Mouse (Mus musculus) embryonic facial prominence, embryonic 15.5 days (tissue): ENCODE data around the gene Cenpj. TPM values are rescaled to one million over a fixed set of nuclear protein-coding genes. Genes with fewer than 3 reads are reported as not detected.

Experiments
- ATAC-seq: fragments of 200-750 bp; cut with Nextera tagmentation; 2 replicates; pipeline ENCODE4 v1.8.0; 2017; ENCODE audit warnings: low read depth, moderate TSS enrichment; ENCODE audit not compliant: insufficient number of reproducible peaks, low FRiP score, low TSS enrichment
- H3K27ac ChIP-seq: fragments of 300-500 bp; sonication (generic); replicated peaks from 2 replicates; pipeline ENCODE4 v1.5.1; 2015; ENCODE audit warnings: mild to moderate bottlenecking, inconsistent platforms
- H3K27me3 ChIP-seq: fragments of 300-500 bp; sonication (generic); 2 replicates; pipeline ENCODE4 v1.6.1; 2015; ENCODE audit warnings: inconsistent platforms
- H3K36me3 ChIP-seq: fragments of 300-500 bp; sonication (generic); 2 replicates; pipeline ENCODE4 v1.6.1; 2015; ENCODE audit warnings: mild to moderate bottlenecking, inconsistent platforms
- H3K4me1 ChIP-seq: fragments of 300-500 bp; sonication (generic); 2 replicates; pipeline ENCODE4 v1.6.1; 2015; ENCODE audit warnings: inconsistent platforms
- H3K4me2 ChIP-seq: fragments of 300-500 bp; sonication (generic); replicated peaks from 2 replicates; pipeline ENCODE4 v1.6.1; 2015; ENCODE audit warnings: mild to moderate bottlenecking, inconsistent platforms
- H3K4me3 ChIP-seq: fragments of 300-500 bp; sonication (generic); replicated peaks from 2 replicates; pipeline ENCODE4 v1.5.1; 2015; ENCODE audit warnings: mild to moderate bottlenecking, inconsistent platforms
- H3K9ac ChIP-seq: fragments of 300-500 bp; sonication (generic); 2 replicates; pipeline ENCODE4 v1.6.1; 2015; ENCODE audit warnings: inconsistent platforms
- H3K9me3 ChIP-seq: fragments of 300-500 bp; sonication (generic); replicated peaks from 2 replicates; pipeline ENCODE4 v1.6.1; 2016; ENCODE audit warnings: inconsistent platforms
- whole genome bisulfite sequencing: fragments of 180-500 bp; shearing (Covaris S2); methylation state at CpG from one replicate; pipeline ENCODE4 v1.1.7; 2015; 5-methylcytosine and 5-hydroxymethylcytosine counted together
- polyA plus RNA-seq: library from polyadenylated mRNA; unstranded; fragments of >200 nt; fragmentation: Nextera tagmentation; extraction: Ambion mirVana; gene quantifications from 2 replicates; pipeline ENCODE4 v1.2.1, GENCODE M21; 2015

The Cenpj gene
- 9.2 and 10.4 TPM in 2 replicates for polyA plus RNA-seq

DNA sequence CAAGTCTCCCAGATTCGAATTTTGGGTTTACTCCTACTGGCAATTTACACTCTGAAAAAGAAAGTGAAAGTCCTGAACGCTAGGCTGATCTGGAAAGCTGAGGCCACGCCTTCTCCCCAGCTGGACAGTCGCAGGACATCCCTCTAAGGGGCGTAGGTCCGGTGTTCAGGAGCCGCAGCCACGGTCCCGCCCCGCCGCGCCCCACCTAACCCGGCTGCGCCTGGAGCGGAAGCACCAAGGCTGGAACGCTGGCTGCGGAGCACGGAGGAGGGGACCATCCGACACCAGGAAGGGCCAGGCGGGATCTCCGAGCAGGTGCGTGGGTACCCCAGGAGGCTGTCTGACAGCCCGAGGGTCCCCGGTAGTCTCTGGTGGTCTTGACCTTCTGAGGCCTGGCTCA, at the start of gene Cenpj, which contains the start of gene Parp4:
TSS of gene Cenpj (minus strand) at position 10 of the 400 bp plus-strand sequence.
TSS of gene Parp4 (plus strand) at position 204 of the 400 bp plus-strand sequence.
- Histone ChIP-seq H3K4me2 (peak within 1 kb of the TSS; percentile 76), H3K4me1 (peaks cover 11% of the 10 kb centered on the region), H3K27me3 (no peaks in the 10 kb centered on the region), H3K9me3 (no peaks in the 10 kb centered on the region), H3K36me3 (no peaks in the 10 kb centered on the region), H3K27ac (0 out of 2 replicates have a peak within 1 kb of the TSS, but pooled peaks have one; percentile 44), H3K4me3 (peak within 1 kb of the TSS; percentile 60), H3K9ac (peak within 1 kb of the TSS; percentile 48)
- ATAC-seq = no peak
- 2% methylated on average over 24 of the region's 24 CpGs for WGBS

DNA sequence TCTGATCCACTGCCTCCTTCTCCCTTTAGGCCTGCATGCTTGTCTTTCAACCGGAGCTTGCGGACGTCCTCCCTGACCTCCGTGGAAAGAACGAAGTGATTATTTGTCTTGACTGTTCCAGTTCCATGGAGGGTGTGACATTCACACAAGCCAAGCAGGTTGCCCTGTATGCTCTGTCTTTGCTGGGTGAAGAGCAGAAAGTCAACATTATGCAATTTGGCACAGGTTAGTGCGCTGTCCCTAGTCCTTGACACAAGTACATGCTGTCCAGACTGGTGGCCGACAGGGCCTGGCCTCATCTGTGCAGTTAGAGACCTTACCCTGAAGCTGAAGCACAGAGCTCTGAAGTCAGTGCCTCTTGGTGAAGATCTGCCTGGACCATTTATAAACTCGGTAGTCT, 45.2 kb upstream of the Cenpj start:
- Histone ChIP-seq H3K27ac (no peak overlapping the region), H3K9me3 (no peaks in the 10 kb centered on the region), H3K27me3 (no peaks in the 10 kb centered on the region), H3K36me3 (no peaks in the 10 kb centered on the region), H3K9ac (no peak overlapping the region), H3K4me1 (no peaks in the 10 kb centered on the region), H3K4me3 (no peak overlapping the region), H3K4me2 (no peak overlapping the region)
- ATAC-seq = no peak
- 86% methylated on average over 8 of the region's 8 CpGs for WGBS

DNA sequence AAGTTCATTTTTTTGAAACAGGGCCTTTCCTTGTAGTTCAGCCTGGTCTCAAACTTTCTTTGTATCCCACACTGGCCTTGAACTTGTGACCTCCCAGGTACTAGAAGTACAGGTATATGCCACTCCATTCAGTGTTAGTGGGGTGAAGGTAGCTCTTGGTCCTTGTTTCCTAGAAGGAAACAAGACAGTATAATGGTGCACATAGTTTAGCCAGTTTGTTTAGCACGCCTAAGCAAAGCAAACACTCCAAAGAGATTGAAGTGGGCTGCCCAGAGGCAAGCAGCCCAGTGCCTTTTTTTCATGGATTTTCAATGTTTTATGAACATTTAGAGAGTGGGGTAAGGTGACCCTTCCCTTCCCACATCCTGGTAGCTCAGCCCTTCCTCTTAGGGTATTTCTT, 42.2 kb upstream of the Cenpj start:
- no peak for ATAC-seq
- no peak overlapping the region for H3K27ac ChIP-seq
- 78% methylated on average over 1 of the region's 1 CpGs for WGBS
- no peaks in the 10 kb centered on the region for H3K27me3 ChIP-seq
- 0 out of 2 replicates have a peak, but pooled peaks cover 5% of the 10 kb centered on the region for H3K36me3 ChIP-seq
- H3K9me3 ChIP-seq = no peaks in the 10 kb centered on the region
- H3K4me3 ChIP-seq = no peak overlapping the region
- no peaks in the 10 kb centered on the region for H3K4me1 ChIP-seq
- no peak overlapping the region for H3K4me2 ChIP-seq
- no peak overlapping the region for H3K9ac ChIP-seq

DNA sequence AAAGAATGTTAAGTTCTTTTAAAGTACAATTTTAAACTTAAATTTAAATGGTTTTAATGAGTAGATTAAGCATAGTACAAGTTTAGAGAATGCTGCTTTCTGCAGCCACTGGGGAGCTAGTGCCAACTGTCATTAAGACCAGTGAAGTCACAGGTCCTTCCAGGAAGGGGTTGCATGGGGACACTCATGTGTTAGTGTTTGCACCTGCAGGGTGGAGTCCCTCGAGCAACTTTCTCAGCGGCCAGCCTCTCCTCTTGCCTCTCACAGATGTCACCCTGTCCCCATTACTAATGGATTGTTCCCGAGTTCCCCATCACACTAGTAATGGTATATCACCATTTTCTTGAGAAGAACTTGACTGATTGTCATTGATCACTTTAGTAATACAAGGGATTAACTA, 38.0 kb upstream of the Cenpj start:
- WGBS = 78% methylated on average over 3 of the region's 3 CpGs
- Histone ChIP-seq H3K4me2 (no peak overlapping the region), H3K9ac (no peak overlapping the region), H3K27me3 (no peaks in the 10 kb centered on the region), H3K36me3 (peaks cover 15% of the 10 kb centered on the region), H3K4me1 (no peaks in the 10 kb centered on the region), H3K4me3 (no peak overlapping the region), H3K27ac (no peak overlapping the region), H3K9me3 (no peaks in the 10 kb centered on the region)
- no peak for ATAC-seq

DNA sequence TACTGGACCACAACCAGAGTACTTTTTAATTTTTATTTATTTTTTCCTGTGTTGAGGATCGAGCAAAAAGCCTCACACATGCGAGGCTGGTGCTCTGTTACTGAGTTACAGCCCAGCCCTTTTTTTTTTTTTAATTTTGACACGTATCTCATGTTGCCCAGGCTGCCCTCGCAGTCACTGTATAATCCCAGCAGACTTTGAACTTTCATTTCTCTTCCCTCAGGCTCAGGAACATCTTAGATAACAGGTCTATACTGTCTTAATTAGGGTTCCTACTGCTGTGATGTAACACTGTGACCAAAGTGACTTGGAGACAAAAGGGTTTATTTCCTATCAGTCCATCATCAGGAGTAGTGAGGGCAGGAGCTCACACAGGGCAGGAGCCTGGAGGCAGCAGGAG, 29.9 kb upstream of the Cenpj start:
- Histone ChIP-seq H3K4me1 (no peaks in the 10 kb centered on the region), H3K9me3 (no peaks in the 10 kb centered on the region), H3K4me3 (no peak overlapping the region), H3K27me3 (no peaks in the 10 kb centered on the region), H3K4me2 (no peak overlapping the region), H3K27ac (no peak overlapping the region), H3K36me3 (peaks cover 5% of the 10 kb centered on the region; the same call in 1 of the 2 replicates), H3K9ac (no peak overlapping the region)
- no peak for ATAC-seq
- WGBS = 72% methylated on average over 4 of the region's 4 CpGs

DNA sequence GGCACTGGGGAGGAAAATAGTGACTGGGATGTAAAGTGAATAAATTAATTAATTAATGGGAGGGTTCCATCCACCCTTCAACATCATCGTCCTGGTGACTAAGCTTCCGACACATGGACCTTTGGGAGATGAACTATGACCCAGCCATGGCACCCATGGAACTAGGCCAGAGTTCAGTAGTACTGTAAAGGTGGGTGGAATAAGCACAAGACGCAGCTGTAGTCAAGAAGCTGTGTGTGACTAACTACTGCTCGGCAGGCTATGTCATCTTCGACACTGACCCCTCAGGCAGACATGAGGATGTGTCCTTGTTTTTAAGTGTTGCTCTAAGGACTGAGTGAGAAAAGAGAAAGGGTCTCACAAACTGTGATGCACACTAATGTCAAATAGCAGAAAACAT, 29.2 kb upstream of the Cenpj start:
- 86% methylated on average over 5 of the region's 5 CpGs for WGBS
- Histone ChIP-seq H3K4me2 (no peak overlapping the region), H3K4me1 (no peaks in the 10 kb centered on the region), H3K27me3 (no peaks in the 10 kb centered on the region), H3K36me3 (peaks cover 5% of the 10 kb centered on the region; the same call in 1 of the 2 replicates), H3K27ac (no peak overlapping the region), H3K9me3 (no peaks in the 10 kb centered on the region), H3K4me3 (no peak overlapping the region), H3K9ac (no peak overlapping the region)
- ATAC-seq = no peak

DNA sequence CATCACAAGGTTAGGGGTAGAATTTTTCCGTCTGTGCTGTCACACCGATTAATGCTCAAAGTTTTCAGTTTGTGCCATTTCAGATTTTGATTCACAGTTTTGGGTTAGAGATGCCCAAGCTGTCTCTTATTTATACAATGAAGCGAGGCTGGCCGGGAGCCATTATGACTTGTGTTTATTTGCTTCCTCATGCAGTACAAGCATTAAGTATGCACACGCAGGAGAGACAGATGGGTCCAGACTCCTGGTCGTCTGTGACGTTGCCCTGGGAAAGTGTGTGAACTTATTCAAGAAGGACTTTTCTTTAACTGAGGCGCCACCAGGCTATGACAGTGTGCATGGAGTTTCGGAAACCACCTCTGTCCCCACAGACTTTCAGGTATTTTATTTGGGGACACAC, 26.8 kb upstream of the Cenpj start:
- 78% methylated on average over 9 of the region's 9 CpGs for WGBS
- no peak for ATAC-seq
- Histone ChIP-seq H3K4me2 (no peak overlapping the region), H3K4me1 (no peaks in the 10 kb centered on the region), H3K27me3 (no peaks in the 10 kb centered on the region), H3K9ac (no peak overlapping the region), H3K36me3 (no peaks in the 10 kb centered on the region; the same call in none of the 2 replicates), H3K9me3 (no peaks in the 10 kb centered on the region), H3K27ac (no peak overlapping the region), H3K4me3 (no peak overlapping the region)

DNA sequence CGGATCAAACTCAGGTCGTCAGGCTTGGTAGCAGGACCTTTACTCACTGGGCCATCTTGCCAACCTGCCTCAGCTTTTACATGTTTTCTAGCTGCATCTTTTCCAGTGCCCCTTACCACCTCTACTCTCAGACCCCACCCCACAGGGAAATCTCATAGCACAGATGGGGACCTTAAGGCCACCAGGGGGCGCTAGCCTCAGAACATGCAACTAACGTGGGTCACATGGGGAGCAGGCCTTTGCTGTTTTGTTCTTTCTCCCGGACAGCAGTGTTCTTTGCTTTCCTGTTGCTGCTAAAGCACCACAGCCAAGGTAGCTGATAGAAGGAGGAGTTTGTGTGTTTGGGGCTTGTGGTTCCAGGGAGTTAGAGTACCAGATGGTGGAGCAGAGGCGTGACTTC, 23.5 kb upstream of the Cenpj start:
- Histone ChIP-seq H3K27ac (no peak overlapping the region), H3K9me3 (no peaks in the 10 kb centered on the region), H3K36me3 (no peaks in the 10 kb centered on the region; the same call in none of the 2 replicates), H3K4me3 (no peak overlapping the region), H3K4me1 (no peaks in the 10 kb centered on the region), H3K4me2 (no peak overlapping the region), H3K27me3 (no peaks in the 10 kb centered on the region), H3K9ac (no peak overlapping the region)
- 47% methylated on average over 6 of the region's 6 CpGs for WGBS
- no peak for ATAC-seq

DNA sequence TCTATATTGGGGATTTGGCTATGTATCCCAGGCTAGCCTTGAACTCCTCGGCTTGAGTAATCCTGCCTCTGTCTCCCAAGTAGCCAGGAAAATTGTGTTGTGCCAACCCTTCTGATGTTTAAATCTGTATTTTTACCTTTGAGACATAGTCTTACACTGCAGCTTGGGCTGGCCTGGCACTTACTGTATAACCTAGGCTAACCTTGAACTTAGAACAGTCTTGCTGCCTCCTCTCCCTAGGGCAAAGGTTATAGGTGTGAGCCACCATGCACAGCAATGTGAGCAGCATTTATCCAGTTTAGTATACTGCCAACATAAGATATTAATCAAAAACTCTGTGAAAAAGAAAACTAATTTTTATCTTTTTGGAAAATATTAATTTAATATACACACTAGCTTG, 19.6 kb upstream of the Cenpj start:
- Histone ChIP-seq H3K4me1 (no peaks in the 10 kb centered on the region), H3K4me2 (no peak overlapping the region), H3K9ac (no peak overlapping the region), H3K36me3 (peaks cover 6% of the 10 kb centered on the region), H3K27me3 (no peaks in the 10 kb centered on the region), H3K4me3 (no peak overlapping the region), H3K27ac (no peak overlapping the region), H3K9me3 (no peaks in the 10 kb centered on the region)
- no peak for ATAC-seq
- WGBS = 88% methylated on average over 1 of the region's 1 CpGs

DNA sequence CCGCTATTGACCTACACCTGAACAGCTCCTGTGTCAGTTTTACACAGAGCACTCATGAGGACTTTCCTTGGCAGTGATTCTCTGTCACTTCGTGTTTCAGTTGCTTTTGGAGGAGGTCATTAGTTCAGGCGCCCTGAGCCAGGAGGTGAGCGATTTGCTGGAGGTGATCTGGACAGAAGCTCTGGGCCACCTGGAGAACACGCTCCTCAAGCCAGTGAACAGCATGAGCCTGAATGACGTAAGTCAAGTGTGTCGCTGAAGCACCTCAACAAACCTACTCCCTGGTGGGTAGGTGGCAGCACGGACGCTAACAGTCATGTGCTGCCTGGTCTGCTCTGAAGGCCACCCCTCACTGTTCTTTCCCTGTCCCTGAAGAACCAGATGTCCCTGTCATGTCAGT, 17.0 kb upstream of the Cenpj start:
- no peak for ATAC-seq
- no peak overlapping the region for H3K4me3 ChIP-seq
- no peaks in the 10 kb centered on the region for H3K9me3 ChIP-seq
- H3K27ac ChIP-seq = no peak overlapping the region
- H3K4me2 ChIP-seq = no peak overlapping the region
- peaks cover 6% of the 10 kb centered on the region for H3K36me3 ChIP-seq
- H3K27me3 ChIP-seq = no peaks in the 10 kb centered on the region
- H3K4me1 ChIP-seq = no peaks in the 10 kb centered on the region
- 90% methylated on average over 9 of the region's 9 CpGs for WGBS
- H3K9ac ChIP-seq = no peak overlapping the region

DNA sequence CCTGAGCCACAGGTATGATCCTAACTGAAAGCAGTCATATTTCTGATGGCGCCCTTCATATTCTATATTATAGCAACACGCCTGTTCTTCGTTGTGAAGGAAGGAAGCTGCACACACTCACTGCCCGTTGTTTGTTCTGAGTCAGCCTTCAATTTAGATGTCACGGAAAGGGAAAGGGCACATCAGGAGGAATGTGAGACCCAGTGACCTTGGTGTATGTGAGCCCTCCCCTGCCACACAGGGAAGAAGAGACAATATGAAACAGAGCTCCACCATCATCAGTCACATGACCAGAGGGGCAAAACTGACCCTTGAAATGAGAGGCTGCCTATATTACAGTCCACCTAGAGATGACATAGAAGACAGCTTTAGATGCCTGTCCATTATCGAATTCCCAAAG, 7.1 kb upstream of the Cenpj start:
- no peak for ATAC-seq
- 77% methylated on average over 6 of the region's 6 CpGs for WGBS

DNA sequence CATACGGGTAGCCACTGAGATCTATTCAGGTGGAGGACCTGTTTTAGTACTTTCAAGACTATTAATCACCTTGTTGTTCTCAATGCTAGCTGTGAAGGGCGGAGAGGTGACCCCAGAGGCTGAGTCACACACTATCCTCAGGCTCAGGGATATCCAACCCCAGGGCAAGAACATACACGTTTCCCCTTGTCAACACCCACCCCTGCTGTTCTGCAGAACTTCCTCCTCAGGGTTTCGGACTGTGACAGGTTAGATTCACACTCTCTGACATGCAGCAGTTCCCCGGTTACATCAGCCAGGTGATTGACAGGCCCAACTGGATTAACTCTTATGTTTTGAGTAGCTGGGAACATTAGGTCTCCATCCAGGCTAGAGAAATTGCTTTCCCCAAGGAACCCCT, 5.9 kb upstream of the Cenpj start:
- Histone ChIP-seq H3K4me2 (no peak overlapping the region), H3K4me3 (no peak overlapping the region), H3K9me3 (no peaks in the 10 kb centered on the region), H3K36me3 (no peaks in the 10 kb centered on the region), H3K9ac (no peak overlapping the region), H3K27me3 (no peaks in the 10 kb centered on the region), H3K4me1 (peaks cover 2% of the 10 kb centered on the region; the same call in 1 of the 2 replicates), H3K27ac (no peak overlapping the region)
- ATAC-seq = no peak
- WGBS = 36% methylated on average over 5 of the region's 5 CpGs

More for the DNA sequence above, 7.1 kb upstream of the Cenpj start:
- Histone ChIP-seq H3K27ac (no peak overlapping the region), H3K9me3 (no peaks in the 10 kb centered on the region), H3K4me3 (no peak overlapping the region), H3K36me3 (no peaks in the 10 kb centered on the region), H3K9ac (no peak overlapping the region), H3K4me2 (no peak overlapping the region), H3K4me1 (no peaks in the 10 kb centered on the region), H3K27me3 (no peaks in the 10 kb centered on the region)
